Mouse (Mus musculus) spleen, adult 2 months (tissue): ENCODE measurements around the gene Reg4.

ENCODE experiments used
- CTCF ChIP-seq: fragments of 200-500 bp; IDR thresholded peaks from 2 replicates; pipeline ENCODE4 v1.5.1; 2011; ENCODE audit warnings: mild to moderate bottlenecking, inconsistent platforms; ENCODE audit not compliant: insufficient read depth, insufficient read length, insufficient replicate concordance; ENCODE audit errors: extremely low read depth
- POLR2A ChIP-seq: fragments of 200-500 bp; IDR thresholded peaks from 2 replicates; pipeline ENCODE4 v1.6.1; 2011; ENCODE audit warnings: low read depth, low read length, inconsistent platforms

DNA sequence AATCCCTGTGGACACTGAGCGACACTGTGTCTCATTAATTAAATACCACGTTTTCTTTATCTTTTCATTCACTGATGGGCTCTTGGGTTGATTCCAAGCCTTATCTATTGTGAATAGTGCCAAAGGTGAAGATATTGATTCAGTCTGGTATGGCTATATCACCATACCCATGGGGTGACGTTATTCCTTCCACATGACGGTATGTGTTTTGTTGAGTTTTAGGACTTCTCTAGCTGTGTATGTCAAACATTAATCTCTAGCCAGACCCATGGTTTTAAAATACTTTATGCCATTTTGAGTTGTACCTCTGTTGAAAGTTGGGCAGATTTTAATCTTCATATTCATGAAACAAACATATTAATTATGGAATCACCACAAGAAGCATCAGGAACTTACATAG, 12.8 kb upstream of the Reg4 start:
- TF ChIP-seq POLR2A (no peak), CTCF (no peak)
